Mouse (Mus musculus) G1E (cell line): ENCODE data around the gene Mphosph6.

Experiments used
- CTCF ChIP-seq: IDR thresholded peaks from 2 replicates; pipeline ENCODE4 v1.5.1; 2012; ENCODE audit warnings: low read depth, low read length, inconsistent platforms, mixed read lengths
- GATA1 ChIP-seq: IDR thresholded peaks from 2 replicates; pipeline ENCODE4 v1.6.1; 2012; ENCODE audit warnings: borderline replicate concordance, low read length, inconsistent platforms, mixed read lengths
- POLR2AphosphoS5 ChIP-seq: IDR thresholded peaks from 2 replicates; pipeline ENCODE4 v1.6.1; 2012; ENCODE audit warnings: low read depth, low read length, inconsistent platforms; ENCODE audit not compliant: insufficient replicate concordance
- TAL1 ChIP-seq: conservative IDR thresholded peaks from 2 replicates; pipeline ENCODE4 v1.6.1; 2012; ENCODE audit warnings: low read depth, low read length, inconsistent platforms, mixed read lengths

GRCm38 (mm10) chr8:117786428-117786827, 15.3 kb downstream of the Mphosph6 start:
- TF ChIP-seq CTCF = no peak
- no peak for TF ChIP-seq GATA1
- no peak for TF ChIP-seq TAL1
- TF ChIP-seq POLR2AphosphoS5 = no peak
